Mouse (Mus musculus) MEL (cell line): ENCODE data around the gene Car12.

Experiments
- EP300 ChIP-seq, 2 experiments: IDR thresholded peaks; 2 replicates each; pipeline ENCODE4 v1.6.1; 2011; ENCODE audit warnings: improper control_type of control experiment in 2 of 2, low read length in 2 of 2, low read depth in 1 of 2, mild to moderate bottlenecking in 1 of 2
- GABPA ChIP-seq: IDR thresholded peaks from 2 replicates; pipeline ENCODE4 v1.6.1; 2012; ENCODE audit warnings: low read depth, mild to moderate bottlenecking, inconsistent platforms, low read length, improper control_type of control experiment, moderate library complexity
- HCFC1 ChIP-seq: IDR thresholded peaks from 2 replicates; pipeline ENCODE4 v1.6.1; 2012; ENCODE audit warnings: low read depth, mild to moderate bottlenecking, inconsistent platforms, low read length, improper control_type of control experiment, moderate library complexity
- MYB ChIP-seq: IDR thresholded peaks from 2 replicates; pipeline ENCODE4 v1.6.1; 2011; ENCODE audit warnings: mild to moderate bottlenecking, low read depth, low read length, improper control_type of control experiment

GRCm38 (mm10) chr9:66669561-66670078 lies 43.9 kb upstream of the Car12 start:
- TF ChIP-seq MYB (no peak), HCFC1 (no peak), GABPA (no peak), EP300 (IDR thresholded peaks at IDR 0.05; ENCODE audit: low read depth in 1 of 2, low read length in 2 of 2) (no peak)
